Mouse (Mus musculus): ENCODE measurements around the gene Copb1. TPM values are rescaled to one million over a fixed set of nuclear protein-coding genes. Genes with fewer than 3 reads are reported as not detected.

Copb1 gene
- total RNA-seq, 2 experiments from 2014 or later = 24.1 to 27.9 TPM

DNA sequence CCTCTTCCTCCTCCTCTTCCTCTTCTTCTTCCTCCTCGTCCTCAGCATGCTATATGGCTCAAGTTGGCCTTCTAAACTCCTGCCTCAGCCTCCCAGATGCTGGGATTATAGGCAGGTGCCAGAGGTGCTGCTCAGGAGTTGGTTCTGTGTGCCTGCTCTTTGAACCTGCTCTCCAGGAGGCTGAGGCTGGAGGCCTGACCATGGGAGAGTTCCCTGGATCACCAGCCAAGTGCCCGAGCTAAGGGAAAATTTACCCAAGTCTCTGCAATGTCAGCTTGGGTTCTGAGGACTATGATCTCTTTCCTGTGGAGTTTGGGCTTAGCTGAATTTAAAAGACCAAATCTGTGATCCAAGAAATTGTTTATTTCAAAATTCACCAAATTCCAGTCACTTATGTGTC lies 85.1 kb downstream of the Copb1 start:
- DNase-seq = no peak

Other genes starting within 250 kb of the Copb1 start
- 10 to 100 TPM; 13.9 to 18.5 TPM for gene Rras2, start 136.9 kb downstream of the Copb1 start, total RNA-seq (2021)
- gene Psma1, start 21.4 kb upstream of the Copb1 start, total RNA-seq (2021) = 10 to 100 TPM; 90.6 to 99.7 TPM
- gene Pde3b, start 160.6 kb upstream of the Copb1 start, total RNA-seq (2021) = 1 to 10 TPM; 3.5 to 6.5 TPM

Data from gastrocnemius, postnatal 25 days (tissue).